Mouse (Mus musculus) limb, embryonic 12.5 days (tissue): ENCODE measurements around the gene Anks1b. TPM values are rescaled to one million over a fixed set of nuclear protein-coding genes. Genes with fewer than 3 reads are reported as not detected.

Experiments used
- ATAC-seq: fragments of 200-750 bp; cut with Nextera tagmentation; 2 replicates; pipeline ENCODE4 v1.8.0; 2017; ENCODE audit warnings: low read depth, moderate TSS enrichment; ENCODE audit not compliant: insufficient number of reproducible peaks, insufficient read depth, low FRiP score, low TSS enrichment
- H3K27ac ChIP-seq: fragments of 300-500 bp; sonication (generic); 2 replicates; pipeline ENCODE4 v1.5.1; 2016; ENCODE audit warnings: mild to moderate bottlenecking, moderate library complexity
- H3K27me3 ChIP-seq: fragments of 300-500 bp; sonication (generic); 2 replicates; pipeline ENCODE4 v1.6.1; 2016; ENCODE audit warnings: mild to moderate bottlenecking, moderate library complexity
- H3K36me3 ChIP-seq: fragments of 300-500 bp; sonication (generic); 2 replicates; pipeline ENCODE4 v1.6.1; 2016; ENCODE audit warnings: mild to moderate bottlenecking, moderate library complexity
- H3K4me1 ChIP-seq: fragments of 300-500 bp; sonication (generic); replicated peaks from 2 replicates; pipeline ENCODE4 v1.6.1; 2016
- H3K4me2 ChIP-seq: fragments of 300-500 bp; sonication (generic); 2 replicates; pipeline ENCODE4 v1.6.1; 2016; ENCODE audit warnings: mild to moderate bottlenecking, moderate library complexity
- H3K4me3 ChIP-seq: fragments of 300-500 bp; sonication (generic); replicated peaks from 2 replicates; pipeline ENCODE4 v1.5.1; 2016; ENCODE audit warnings: mild to moderate bottlenecking
- H3K9ac ChIP-seq: fragments of 300-500 bp; sonication (generic); replicated peaks from 2 replicates; pipeline ENCODE4 v1.6.1; 2016; ENCODE audit warnings: mild to moderate bottlenecking, moderate library complexity
- H3K9me3 ChIP-seq: fragments of 300-500 bp; sonication (generic); 2 replicates; pipeline ENCODE4 v1.6.1; 2016; ENCODE audit warnings: mild to moderate bottlenecking, moderate library complexity
- WGBS: fragments of 180-500 bp; shearing (Covaris S2); methylation state at CpG from one replicate; pipeline ENCODE4 v1.1.7; 2016; 5-methylcytosine and 5-hydroxymethylcytosine counted together
- polyA plus RNA-seq: library from polyadenylated mRNA; unstranded; fragments of >200 nt; fragmentation: Nextera tagmentation; extraction: Ambion mirVana; gene quantifications from 2 replicates; pipeline ENCODE4 v1.2.1, GENCODE M21; 2016

Anks1b gene
- polyA plus RNA-seq, 1 experiment from 2014 or later: 1.8 TPM

DNA sequence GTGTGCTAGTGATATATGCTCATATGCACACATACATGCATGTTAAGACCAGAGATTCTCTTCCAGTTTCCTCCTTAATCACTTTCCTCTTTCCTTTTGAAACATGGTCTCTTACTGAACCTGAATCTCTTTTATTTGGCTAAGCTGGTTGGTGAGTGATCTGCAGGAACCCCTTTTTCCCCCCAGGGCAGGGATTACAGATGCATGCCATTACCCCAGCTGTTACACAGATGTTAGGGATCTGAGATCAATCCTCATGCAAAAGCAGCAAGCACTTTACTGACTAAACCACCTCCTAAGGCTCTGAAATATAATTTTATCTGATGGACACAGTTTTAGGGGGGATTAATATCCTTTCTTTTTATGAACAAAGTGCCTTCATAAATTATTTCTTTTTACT, 432.8 kb downstream of the Anks1b start:
- Histone ChIP-seq H3K36me3 (no peaks in the 10 kb centered on the region), H3K27me3 (no peaks in the 10 kb centered on the region), H3K27ac (no peak overlapping the region), H3K4me1 (0 out of 2 replicates have a peak, but pooled peaks cover 2% of the 10 kb centered on the region), H3K9me3 (no peaks in the 10 kb centered on the region), H3K4me2 (no peak overlapping the region), H3K4me3 (no peak overlapping the region), H3K9ac (no peak overlapping the region)
- no peak for ATAC-seq

DNA sequence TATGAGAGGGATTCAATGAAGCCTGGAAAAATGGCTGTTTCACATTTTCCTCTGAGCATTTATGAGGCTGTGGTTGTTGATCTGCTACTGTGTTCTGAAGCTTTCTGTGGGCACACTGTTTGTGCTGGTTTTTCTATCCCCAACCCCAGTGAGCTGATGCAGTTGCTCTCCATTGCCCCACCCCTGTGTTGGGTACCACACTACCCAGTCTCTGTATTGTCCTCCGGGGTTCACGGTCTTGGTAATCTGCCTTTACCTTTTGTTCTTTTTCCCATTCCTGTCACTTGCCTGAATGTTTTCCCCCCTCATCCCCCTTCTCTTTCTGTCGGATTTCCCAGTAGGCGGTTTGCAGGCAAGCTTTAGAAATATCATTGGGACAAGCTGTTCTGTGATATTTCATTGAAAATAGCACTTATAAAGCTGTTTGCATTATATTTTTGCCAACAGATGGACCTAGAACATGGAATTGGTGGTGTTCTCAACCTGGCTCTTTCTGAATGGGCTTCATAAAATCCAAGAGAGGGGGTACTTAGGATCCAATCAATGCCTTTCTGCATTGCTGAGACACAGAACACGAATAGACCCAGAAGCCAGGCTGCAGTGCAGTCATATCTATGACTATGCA, 434.7 kb downstream of the Anks1b start:
- Histone ChIP-seq H3K4me1 (0 out of 2 replicates have a peak, but pooled peaks cover 2% of the 10 kb centered on the region), H3K9me3 (no peaks in the 10 kb centered on the region), H3K36me3 (no peaks in the 10 kb centered on the region), H3K9ac (no peak overlapping the region), H3K4me3 (no peak overlapping the region), H3K27ac (no peak overlapping the region), H3K27me3 (no peaks in the 10 kb centered on the region), H3K4me2 (no peak overlapping the region)
- 73% methylated on average over 5 of the region's 5 CpGs for WGBS
- ATAC-seq: no peak

DNA sequence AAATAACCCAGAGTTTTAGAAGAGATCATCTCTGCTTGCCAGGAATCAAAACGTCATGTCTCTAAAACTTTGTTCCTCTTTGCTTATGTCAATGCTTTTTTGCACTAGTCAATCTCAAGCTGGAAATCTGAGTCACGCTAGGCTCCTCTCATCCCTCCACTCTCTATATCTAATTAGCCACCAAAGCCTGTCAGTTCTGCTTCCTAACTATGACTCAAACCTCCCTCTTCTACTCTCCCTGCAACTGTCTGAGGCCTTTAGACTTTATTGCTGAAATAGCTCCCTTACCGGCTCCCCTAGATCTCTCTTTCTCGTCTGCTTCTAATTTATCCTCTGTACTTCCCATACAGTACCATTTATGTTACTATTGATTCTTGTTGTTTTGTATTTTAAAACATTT, 456.5 kb downstream of the Anks1b start:
- Histone ChIP-seq H3K4me1 (no peaks in the 10 kb centered on the region), H3K9ac (no peak overlapping the region), H3K27ac (no peak overlapping the region), H3K4me3 (no peak overlapping the region), H3K4me2 (no peak overlapping the region), H3K9me3 (no peaks in the 10 kb centered on the region), H3K27me3 (no peaks in the 10 kb centered on the region), H3K36me3 (no peaks in the 10 kb centered on the region)
- ATAC-seq: no peak
- WGBS: 82% methylated on average over 4 of the region's 4 CpGs

DNA sequence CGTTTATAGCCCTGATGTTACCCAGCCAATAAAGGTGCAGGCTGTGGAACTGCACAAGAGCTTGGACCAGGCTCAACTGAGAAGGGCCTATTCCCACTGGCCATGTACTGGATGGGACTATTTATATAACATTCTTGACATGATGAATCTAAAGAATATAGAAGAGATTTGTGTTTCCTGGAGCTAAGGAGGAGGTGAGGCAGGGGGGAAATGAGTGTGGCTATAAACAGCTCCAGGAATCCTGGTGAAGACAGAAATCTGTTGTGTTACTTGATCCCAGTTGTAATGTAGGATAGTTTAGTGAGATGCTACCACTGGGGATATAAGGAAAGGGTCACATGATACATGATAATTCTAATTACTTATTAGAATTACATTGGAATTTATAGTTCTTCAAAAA, 472.1 kb downstream of the Anks1b start:
- H3K27me3 ChIP-seq: no peaks in the 10 kb centered on the region
- H3K9ac ChIP-seq: no peak overlapping the region
- WGBS: 68% methylated on average over 1 of the region's 1 CpGs
- no peak for ATAC-seq
- H3K4me2 ChIP-seq: no peak overlapping the region
- H3K36me3 ChIP-seq: no peaks in the 10 kb centered on the region
- no peak overlapping the region for H3K4me3 ChIP-seq
- no peaks in the 10 kb centered on the region for H3K9me3 ChIP-seq
- H3K27ac ChIP-seq: no peak overlapping the region
- no peaks in the 10 kb centered on the region for H3K4me1 ChIP-seq

DNA sequence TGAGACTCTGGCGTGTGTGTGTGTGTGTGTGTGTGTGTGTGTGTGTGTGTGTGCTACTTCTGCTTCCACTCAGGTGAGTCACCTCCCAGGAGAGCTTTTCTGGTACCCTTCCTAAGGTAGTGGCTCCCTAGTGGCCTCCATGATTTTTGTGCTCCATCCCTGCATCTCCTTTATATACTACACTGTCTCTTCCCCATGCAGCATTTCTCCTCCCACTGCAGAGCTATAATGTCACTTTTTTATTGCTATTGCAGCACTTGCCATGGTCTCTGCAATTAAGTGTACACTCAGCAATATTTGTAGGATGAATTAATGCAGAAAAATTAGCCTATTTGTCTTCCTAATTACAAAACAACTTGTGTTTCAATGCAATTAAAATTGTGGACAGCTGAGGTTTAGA, 482.9 kb downstream of the Anks1b start:
- Histone ChIP-seq H3K4me1 (no peaks in the 10 kb centered on the region), H3K27me3 (no peaks in the 10 kb centered on the region), H3K9ac (no peak overlapping the region), H3K27ac (no peak overlapping the region), H3K36me3 (no peaks in the 10 kb centered on the region), H3K9me3 (no peaks in the 10 kb centered on the region), H3K4me3 (no peak overlapping the region), H3K4me2 (no peak overlapping the region)
- ATAC-seq: no peak
- WGBS: no CpG with 5 or more reads among the region's 1 CpGs

DNA sequence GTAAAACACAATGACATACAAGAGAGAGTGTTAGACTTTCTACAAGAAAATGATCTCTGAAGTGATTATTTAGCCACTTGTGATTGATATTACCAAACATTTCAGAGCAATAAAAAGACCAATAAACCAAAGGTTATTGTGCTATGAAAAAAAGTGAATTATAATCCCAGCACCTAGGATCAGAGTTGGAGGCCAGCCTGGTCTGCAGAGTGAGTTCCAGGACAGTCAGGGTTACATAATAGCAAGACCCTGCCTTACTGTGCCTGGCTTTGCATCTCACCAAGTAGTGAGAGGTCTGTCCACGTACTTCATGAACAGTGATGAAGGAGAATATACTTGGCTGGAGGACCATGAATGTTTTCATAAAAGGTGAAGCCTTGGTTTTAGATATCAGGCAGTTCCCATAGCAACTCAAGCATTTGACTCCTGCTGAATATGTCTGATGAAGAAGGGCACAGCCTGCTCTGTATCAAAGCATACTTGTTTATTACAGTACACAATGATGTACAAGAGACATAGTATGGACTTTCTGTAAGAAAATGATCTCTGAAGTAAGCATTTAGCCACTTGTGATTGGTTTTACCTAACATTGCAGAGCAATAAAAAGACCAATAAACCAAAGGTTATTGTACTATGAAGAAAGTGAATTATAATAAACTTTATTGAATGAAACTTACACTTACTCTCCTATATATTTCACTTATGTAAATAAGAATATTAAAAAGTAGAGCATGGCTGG, 484.0 kb downstream of the Anks1b start:
- Histone ChIP-seq H3K27me3 (no peaks in the 10 kb centered on the region), H3K9me3 (no peaks in the 10 kb centered on the region)
- WGBS: 68% methylated on average over 1 of the region's 1 CpGs

DNA sequence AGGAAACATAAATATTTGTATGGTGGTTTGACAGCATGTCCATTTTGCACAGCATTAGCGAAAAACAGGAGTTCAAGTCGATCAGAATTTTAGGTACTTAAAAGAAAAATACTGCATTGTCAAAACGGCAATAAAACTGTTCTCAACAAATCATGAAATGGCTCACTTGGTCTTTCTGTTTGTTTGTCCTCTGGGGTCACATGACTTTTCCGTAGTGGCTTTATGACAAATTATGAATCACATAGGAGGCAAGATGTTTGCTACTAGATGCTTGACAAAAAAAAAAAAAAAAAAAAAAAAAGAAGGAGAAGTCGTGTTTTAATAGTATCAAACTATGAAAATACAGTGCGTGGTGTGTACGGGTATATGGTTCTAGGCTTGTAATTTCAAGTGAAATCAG, 495.7 kb downstream of the Anks1b start:
- ATAC-seq: no peak
- no peaks in the 10 kb centered on the region for H3K4me1 ChIP-seq
- no peaks in the 10 kb centered on the region for H3K36me3 ChIP-seq
- no peak overlapping the region for H3K27ac ChIP-seq
- no peak overlapping the region for H3K9ac ChIP-seq
- no peaks in the 10 kb centered on the region for H3K27me3 ChIP-seq
- H3K9me3 ChIP-seq: no peaks in the 10 kb centered on the region
- H3K4me2 ChIP-seq: no peak overlapping the region
- no peak overlapping the region for H3K4me3 ChIP-seq
- WGBS: 92% methylated on average over 7 of the region's 7 CpGs

More for the DNA sequence above, 484.0 kb downstream of the Anks1b start:
- no peaks in the 10 kb centered on the region for H3K4me1 ChIP-seq
- no peak overlapping the region for H3K9ac ChIP-seq
- ATAC-seq: no peak
- H3K36me3 ChIP-seq: no peaks in the 10 kb centered on the region
- no peak overlapping the region for H3K4me3 ChIP-seq
- H3K4me2 ChIP-seq: no peak overlapping the region
- no peak overlapping the region for H3K27ac ChIP-seq

DNA sequence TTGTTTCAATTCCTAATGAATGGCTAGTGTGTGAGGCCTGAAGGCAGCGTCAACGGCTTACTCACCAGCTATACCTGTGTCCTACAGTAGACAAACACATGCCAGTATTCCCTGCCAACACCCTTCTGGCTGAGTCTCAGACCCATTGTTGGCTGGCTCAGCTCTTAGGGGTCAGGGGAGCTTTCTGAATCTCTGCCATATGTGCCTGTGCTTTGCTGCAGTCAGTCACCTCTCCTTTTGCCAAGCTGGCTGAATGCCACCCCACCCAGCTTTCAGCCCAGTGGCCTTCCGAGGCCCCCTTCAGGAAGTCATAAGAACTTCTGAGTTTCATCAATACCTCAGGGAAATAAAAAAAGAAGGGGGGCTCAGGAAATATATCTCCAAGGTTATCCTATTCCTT, 497.4 kb downstream of the Anks1b start:
- Histone ChIP-seq H3K9me3 (no peaks in the 10 kb centered on the region), H3K9ac (no peak overlapping the region), H3K27me3 (no peaks in the 10 kb centered on the region), H3K4me2 (no peak overlapping the region), H3K27ac (no peak overlapping the region), H3K4me1 (no peaks in the 10 kb centered on the region), H3K36me3 (no peaks in the 10 kb centered on the region), H3K4me3 (no peak overlapping the region)
- no peak for ATAC-seq
- 87% methylated on average over 3 of the region's 3 CpGs for WGBS

DNA sequence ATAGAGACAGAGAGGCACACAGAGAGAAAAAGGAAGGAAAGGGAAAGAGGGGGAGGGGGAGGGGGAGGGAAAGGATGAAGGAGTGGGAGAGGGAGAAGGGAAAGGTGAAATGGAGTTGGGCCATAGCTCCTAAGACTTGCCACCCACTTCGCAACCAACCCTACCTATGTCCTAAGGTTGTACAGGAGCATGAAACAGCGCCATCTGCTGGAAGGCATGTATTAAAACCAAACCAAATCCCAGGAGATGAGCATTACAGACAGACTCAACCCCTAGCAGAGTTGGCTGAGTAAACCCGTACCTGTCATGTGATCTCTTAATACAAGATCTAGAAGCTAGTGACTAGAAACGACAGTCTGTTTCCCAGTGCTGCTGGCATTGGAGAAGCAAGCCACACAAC, 500.2 kb downstream of the Anks1b start:
- H3K4me3 ChIP-seq: no peak overlapping the region
- H3K36me3 ChIP-seq: no peaks in the 10 kb centered on the region
- no peak for ATAC-seq
- H3K9ac ChIP-seq: no peak overlapping the region
- H3K4me1 ChIP-seq: no peaks in the 10 kb centered on the region
- no peak overlapping the region for H3K4me2 ChIP-seq
- H3K9me3 ChIP-seq: no peaks in the 10 kb centered on the region
- WGBS: 22% methylated on average over 4 of the region's 4 CpGs
- no peaks in the 10 kb centered on the region for H3K27me3 ChIP-seq
- H3K27ac ChIP-seq: no peak overlapping the region

DNA sequence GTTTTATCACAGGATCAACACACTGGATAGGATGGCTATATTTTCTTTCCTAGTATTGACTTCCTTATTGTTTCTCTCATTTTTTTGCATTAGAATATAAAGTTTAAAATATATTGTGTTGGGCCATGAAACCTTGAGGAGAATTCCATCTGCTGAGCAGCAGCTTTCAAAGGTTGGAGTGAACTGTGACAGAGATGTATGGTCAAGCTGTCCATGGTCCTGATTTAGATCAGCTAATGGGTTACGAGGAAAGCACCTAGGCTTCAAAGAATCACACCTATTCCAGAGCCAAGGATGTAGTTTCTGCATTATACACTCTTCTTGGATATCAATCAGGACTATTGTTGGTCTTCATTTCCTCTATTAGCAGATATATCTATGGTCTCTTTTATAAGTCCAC, 503.3 kb downstream of the Anks1b start:
- Histone ChIP-seq H3K4me1 (peaks cover 5% of the 10 kb centered on the region; the same call in 1 of the 2 replicates), H3K36me3 (no peaks in the 10 kb centered on the region), H3K27me3 (no peaks in the 10 kb centered on the region), H3K4me3 (no peak overlapping the region), H3K9ac (no peak overlapping the region), H3K4me2 (no peak overlapping the region), H3K27ac (no peak overlapping the region), H3K9me3 (no peaks in the 10 kb centered on the region)
- no peak for ATAC-seq
- WGBS: 57% methylated on average over 1 of the region's 1 CpGs

DNA sequence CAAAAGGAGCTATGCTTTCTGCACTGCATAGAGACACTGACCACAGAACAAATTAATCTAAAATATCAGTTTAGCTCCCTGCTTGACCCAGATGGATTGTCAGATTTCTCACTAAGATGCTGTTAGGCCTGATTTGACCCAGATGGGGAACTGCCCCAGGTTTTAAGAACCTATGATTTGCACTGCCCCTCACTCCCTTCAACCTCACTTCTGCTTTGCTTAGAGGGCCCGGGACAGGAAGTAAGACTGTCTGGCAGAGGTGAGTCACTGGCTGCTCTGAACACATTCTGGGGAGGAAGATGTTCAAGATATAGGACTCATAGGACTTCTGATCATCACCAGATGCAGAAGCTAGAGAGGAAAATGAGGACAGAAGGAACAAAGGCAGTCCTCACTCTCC, 506.8 kb downstream of the Anks1b start:
- no peaks in the 10 kb centered on the region for H3K36me3 ChIP-seq
- H3K4me3 ChIP-seq: no peak overlapping the region
- WGBS: 20% methylated on average over 1 of the region's 1 CpGs
- no peaks in the 10 kb centered on the region for H3K27me3 ChIP-seq
- H3K4me1 ChIP-seq: peaks cover 5% of the 10 kb centered on the region; the same call in 1 of the 2 replicates
- no peaks in the 10 kb centered on the region for H3K9me3 ChIP-seq
- no peak overlapping the region; the same call in 1 of the 2 replicates for H3K27ac ChIP-seq
- ATAC-seq: no peak; the same call in 1 of the 2 replicates
- no peak overlapping the region for H3K9ac ChIP-seq
- H3K4me2 ChIP-seq: no peak overlapping the region
